Mouse (Mus musculus) heart, postnatal 25 days (tissue): ENCODE results near the gene Gm28998. TPM values are rescaled to one million over a fixed set of nuclear protein-coding genes. Genes with fewer than 3 reads are reported as not detected.
"Not testable (repeated sequence)": the region's sequence is repeated elsewhere in the genome, so short reads cannot be mapped to it uniquely, and the experiment has no call there.

ENCODE experiments used
- DNase-seq: peaks from one replicate; pipeline ENCODE4 v3.0.0; 2022; ENCODE audit warnings: low spot score
- intact Hi-C: fragments of 180-260 bp; cut with DNase I; formaldehyde crosslinking; loops from one replicate; pipeline ENCODE4 v1.15.1; 2025
- total RNA-seq, 2 experiments: library from RNA; stranded (reverse); gene quantifications; 2 replicates each; pipeline ENCODE4 v1.2.3; 2021

Gm28998 gene
- total RNA-seq, result not detected

- intact Hi-C loops, DNase-seq: not testable (repeated sequence)
These were observed at the start of gene Gm28998 for GRCm38 (mm10) chrY:7253487-7253886. TSS of gene Gm28998 (plus strand) at chrY:7253787.

Other genes starting within 250 kb of the Gm28998 start
- gene Gm21244, start 84.5 kb upstream of the Gm28998 start, total RNA-seq, result not detected
- not detected for gene Gm21788, start 151.2 kb downstream of the Gm28998 start, total RNA-seq